Mouse (Mus musculus): ENCODE measurements around the gene Dusp16.

GRCm38 (mm10) chr6:134717886-134718667 is 74.3 kb downstream of the Dusp16 start:
- no peak for TF ChIP-seq POLR2A (IDR thresholded peaks at IDR 0.05; ENCODE audit: insufficient read length, low read depth)
- no peak for TF ChIP-seq TCF12 (IDR thresholded peaks at IDR 0.05; ENCODE audit: insufficient read depth, poor library complexity, severe bottlenecking)
- no peak for TF ChIP-seq E2F4 (IDR thresholded peaks at IDR 0.05; ENCODE audit: insufficient read depth)
- no peak for TF ChIP-seq SRF (IDR thresholded peaks at IDR 0.05; ENCODE audit: control insufficient read depth, insufficient read length, low read depth)
- TF ChIP-seq POLR2AphosphoS2 (IDR thresholded peaks at IDR 0.05; ENCODE audit: insufficient read length, low read depth), result no peak
- no peak for TF ChIP-seq MAX (IDR thresholded peaks at IDR 0.05; ENCODE audit: low read depth)
- TF ChIP-seq MYOD1 (IDR thresholded peaks at IDR 0.05; ENCODE audit: control insufficient read depth in 1 of 3, insufficient read length in 2 of 3, low read depth in 2 of 3), result no peak
